Mouse (Mus musculus) olfactory bulb, adult 2 months (tissue): ENCODE data around the gene Ube2f.

Source experiments
- CTCF ChIP-seq: fragments of 200-500 bp; IDR thresholded peaks from 2 replicates; pipeline ENCODE4 v1.5.1; 2012; ENCODE audit warnings: low read depth, mild to moderate bottlenecking, low read length, moderate library complexity; ENCODE audit not compliant: insufficient read depth
- POLR2A ChIP-seq: fragments of 200-500 bp; IDR thresholded peaks from 2 replicates; pipeline ENCODE4 v1.6.1; 2012; ENCODE audit warnings: mild to moderate bottlenecking, low read depth, low read length, moderate library complexity; ENCODE audit not compliant: insufficient read depth

DNA sequence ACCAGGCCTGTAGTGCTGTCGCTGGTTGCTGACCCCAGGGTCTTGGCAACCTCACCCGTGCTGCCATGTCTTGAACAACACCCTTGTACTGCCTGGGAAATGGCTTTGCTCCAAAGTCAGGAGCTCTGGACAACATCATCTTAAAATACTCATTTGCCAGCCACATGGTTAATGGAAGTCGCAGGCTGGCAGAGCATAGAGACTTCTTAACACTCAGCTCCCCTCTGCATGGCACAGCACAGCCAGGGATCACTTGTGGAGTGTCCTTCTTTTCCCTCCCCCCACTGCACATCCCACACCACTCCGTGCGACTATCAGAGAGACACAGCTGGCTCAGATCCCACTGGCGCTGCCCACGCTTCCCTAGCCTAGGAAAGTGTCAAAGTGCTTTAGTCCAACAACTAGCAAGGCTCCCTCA lies 38.5 kb upstream of the Ube2f start:
- TF ChIP-seq CTCF (no peak), POLR2A (no peak)
